Mouse (Mus musculus) ovary, postnatal 14 days (tissue): Measurements from ENCODE around the gene Efemp1.
A peak's percentile ranks its signal among the peaks of the same experiment; 100 is the strongest.

ENCODE experiments used
- DNase-seq: peaks from one replicate; pipeline ENCODE4 v3.0.0; 2022; ENCODE audit warnings: low spot score

Gene Efemp1

GRCm38 (mm10) chr11:28853102-28853800 lies at the start of gene Efemp1:
Gene Efemp1, plus strand, starts transcription at chr11:28853204.
- DNase-seq: peak; percentile 34

GRCm38 (mm10) chr11:28808685-28809084 lies 44.3 kb upstream of the Efemp1 start:
- DNase-seq: peak; percentile 27

- DNase-seq: no peak
Observed at GRCm38 (mm10) chr11:28811874-28812273, 41.1 kb upstream of the Efemp1 start.

DNA sequence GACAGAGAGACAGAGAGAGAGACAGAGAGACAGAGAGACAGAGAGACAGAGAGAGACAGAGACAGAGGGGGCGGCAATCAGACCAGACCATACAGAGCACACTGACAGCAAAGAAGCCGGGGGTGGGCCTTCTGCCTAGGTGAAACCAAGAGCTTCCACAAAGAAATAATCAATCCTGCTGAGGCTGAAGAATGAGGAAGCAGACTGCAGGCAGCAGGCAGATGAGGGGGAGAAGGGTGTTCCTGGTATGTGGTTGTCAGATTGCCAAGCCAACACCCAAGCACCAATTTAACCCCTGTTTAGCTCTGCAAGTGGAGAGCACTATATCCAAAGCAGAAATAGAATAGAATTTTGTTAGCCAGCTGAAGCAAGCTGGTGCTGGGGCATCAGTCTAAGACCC lies 40.4 kb upstream of the Efemp1 start:
- DNase-seq: peak; percentile 9

- no peak for DNase-seq
Observed at GRCm38 (mm10) chr11:28817405-28817804, 35.6 kb upstream of the Efemp1 start.

- DNase-seq: no peak
Observed at GRCm38 (mm10) chr11:28826950-28827349, 26.1 kb upstream of the Efemp1 start.

DNA sequence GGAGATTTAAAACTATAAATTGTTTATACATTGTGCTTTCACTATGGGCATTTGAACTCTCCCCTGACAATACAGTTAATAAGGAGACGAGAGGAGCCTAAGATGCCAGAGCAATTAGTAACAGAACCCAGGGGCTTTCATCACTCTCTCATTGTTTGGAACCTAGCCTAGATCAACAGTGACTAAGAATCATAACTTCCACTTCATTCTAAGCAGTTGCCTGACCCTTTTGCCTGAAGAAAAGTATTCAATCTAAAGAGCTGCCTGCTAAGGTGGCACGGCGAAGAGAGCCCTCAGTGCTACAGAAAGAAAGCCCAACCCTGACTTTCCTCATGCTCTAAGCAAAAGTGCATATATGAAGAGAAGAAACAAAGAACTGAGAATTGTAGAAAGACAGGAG lies 19.2 kb upstream of the Efemp1 start:
- DNase-seq: no peak

GRCm38 (mm10) chr11:28835141-28835540 lies 17.9 kb upstream of the Efemp1 start:
- DNase-seq: no peak

DNA sequence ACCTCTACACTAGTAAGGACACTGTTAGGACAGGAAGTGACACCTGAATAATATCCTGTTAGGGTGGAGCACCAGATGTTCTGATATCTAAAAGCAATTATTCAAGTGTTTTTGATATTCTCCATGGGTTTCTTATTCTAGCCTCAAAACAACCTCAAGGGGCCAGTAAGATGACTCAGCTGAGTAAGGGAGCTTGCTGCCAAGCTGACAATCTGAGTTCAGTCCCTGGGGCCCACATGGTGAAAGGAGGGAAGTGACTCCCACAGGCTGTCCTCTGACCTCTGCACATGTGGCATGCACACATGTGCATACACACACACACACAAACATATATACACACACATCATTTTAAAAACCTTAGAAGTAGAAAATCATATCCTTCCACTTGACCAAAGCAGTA lies 3.2 kb upstream of the Efemp1 start:
- no peak for DNase-seq

DNA sequence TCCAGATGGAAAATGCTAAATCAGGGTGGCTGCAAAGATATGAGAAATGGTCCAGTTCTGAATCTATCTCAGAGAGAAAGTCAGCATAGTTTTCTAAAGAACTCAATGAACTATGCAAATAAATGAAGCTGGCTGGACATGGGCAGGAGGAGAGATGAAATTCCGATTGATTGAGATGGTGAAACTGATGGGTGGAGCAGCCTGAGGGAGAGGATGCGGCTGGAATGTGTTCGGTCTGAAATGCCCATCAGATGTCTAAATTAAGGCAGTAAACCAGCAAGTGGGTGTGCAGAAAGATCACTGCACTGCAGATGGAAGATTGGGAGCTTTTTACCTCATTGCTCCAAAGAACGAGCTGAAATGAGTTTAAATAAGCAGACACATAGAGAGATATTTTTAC lies 1.4 kb upstream of the Efemp1 start:
- DNase-seq: no peak

GRCm38 (mm10) chr11:28852361-28852919 lies 564 bp upstream of the Efemp1 start:
- DNase-seq: no peak

DNA sequence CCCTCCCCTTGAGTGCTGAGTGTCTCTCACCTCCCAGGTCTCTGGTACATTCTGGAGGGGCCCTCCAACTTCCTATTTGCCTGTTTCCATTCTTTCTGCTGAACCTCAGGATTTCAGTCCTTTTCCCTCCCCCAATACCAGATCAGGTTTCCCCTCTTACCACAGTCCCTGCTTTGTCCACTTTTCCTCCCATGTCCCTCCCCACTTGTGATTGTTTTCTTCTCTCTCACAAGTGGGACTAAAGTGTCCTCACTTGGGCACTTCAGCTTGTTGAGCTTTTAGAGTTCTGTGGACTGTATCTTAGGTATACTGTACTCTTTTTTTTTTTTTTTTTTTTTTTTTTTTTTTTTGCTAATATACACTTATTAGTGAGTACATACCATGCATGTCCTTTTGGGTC lies 6.1 kb downstream of the Efemp1 start:
- DNase-seq: no peak

DNA sequence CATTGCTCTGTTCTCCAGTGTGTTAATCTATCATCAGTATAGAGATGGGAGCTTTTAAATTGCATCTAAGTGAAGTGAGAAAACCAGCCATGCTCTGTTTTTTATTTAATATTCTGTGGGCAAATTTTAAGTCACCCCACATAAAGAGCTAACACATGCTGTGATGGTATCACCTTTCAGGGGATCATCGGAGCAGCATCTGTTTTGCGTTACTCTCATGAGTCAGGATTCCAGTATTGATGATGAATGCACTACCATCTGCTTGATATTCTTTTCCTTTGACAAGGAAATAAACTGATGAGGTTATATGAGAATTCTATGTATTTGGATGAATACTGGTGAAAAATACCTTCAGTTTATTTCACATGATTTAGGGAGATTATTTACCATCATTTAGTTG lies 16.1 kb downstream of the Efemp1 start:
- DNase-seq: no peak

DNA sequence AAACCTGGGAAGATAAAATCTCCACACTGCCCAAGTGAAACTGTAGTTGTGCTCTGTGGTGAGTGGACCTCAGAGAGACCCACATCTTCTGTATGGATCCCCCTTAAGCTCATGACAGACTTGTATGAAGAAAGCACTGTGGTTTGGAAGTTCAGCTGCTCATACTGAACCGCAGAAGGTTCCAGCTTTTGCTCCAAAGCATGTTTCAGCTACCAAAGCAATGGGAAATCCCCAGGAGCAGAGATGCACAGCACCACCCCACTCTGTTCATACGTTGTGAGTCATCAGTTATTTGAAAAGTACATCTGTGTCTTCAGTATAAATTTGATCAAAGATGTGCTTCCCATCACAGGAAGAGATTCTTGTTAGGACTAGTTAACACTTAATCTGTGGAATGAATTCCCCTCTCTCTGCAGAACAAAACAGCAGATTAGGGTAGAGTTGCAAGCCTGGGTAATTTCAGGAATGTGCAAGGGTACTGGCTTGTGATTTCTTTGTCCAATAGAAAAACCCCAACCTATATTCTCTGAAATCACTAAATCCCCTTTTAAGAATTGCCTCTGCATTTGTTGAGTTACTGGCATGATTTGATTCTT lies 28.5 kb downstream of the Efemp1 start:
- no peak for DNase-seq

GRCm38 (mm10) chr11:28883106-28883505 lies 30.1 kb downstream of the Efemp1 start:
- no peak for DNase-seq

- DNase-seq: no peak
Observed at GRCm38 (mm10) chr11:28889538-28889937, 36.5 kb downstream of the Efemp1 start.

DNA sequence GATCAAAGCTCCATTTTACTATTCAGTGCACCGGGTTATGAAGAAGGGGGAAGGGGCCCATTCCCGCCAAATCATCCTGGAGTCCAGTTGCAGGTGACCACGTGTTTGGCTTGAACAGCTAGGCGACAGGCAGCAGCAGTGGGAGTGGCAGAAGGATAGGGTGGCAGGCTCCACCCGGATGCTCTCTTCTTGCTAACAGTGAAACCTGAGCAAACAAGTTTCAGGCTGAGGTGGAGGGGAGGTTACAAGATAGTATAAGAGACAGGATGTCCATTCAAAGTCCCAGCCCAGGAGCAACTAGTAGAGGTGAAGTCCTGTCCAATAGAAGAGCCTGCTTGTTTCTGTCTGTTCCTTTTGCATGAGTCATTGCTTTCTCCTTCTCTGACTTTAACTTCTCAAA lies 38.5 kb downstream of the Efemp1 start:
- no peak for DNase-seq

GRCm38 (mm10) chr11:28899420-28899819 lies 46.4 kb downstream of the Efemp1 start:
- no peak for DNase-seq

GRCm38 (mm10) chr11:28904596-28904995 lies 51.6 kb downstream of the Efemp1 start:
- no peak for DNase-seq

- no peak for DNase-seq
Observed at GRCm38 (mm10) chr11:28906288-28906687, 53.3 kb downstream of the Efemp1 start.

DNA sequence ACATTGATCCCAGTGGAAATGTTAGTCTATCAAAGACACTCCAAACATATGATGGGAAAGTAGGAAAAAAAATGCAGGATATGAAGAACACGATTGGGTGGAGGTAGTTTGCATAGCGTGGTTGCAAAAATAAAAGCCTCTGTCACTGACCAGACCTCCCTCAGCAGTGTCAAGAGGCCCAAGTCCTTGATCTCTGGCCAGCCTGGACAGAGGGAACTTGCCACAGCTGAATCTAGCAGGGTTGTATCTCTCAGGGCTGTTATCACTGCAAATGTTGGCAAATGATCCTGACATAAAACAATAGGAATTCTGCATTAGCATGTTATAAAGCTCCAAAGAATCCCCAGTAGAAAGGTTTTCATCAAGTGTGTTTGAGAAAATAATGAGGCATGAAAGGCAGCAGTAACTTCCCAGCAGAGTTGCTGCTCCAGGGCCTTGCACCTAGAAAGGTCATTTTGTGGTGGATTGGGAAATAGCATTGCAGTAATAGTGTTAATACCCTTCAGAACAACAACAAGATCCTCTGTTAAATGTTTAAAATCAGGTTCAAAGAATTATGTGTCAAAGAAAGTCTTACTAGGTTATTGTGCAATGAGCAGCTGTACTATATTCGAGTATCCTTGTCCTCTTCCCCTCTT lies 56.0 kb downstream of the Efemp1 start:
- DNase-seq: no peak

- DNase-seq: no peak
Observed at GRCm38 (mm10) chr11:28912469-28913138, 59.6 kb downstream of the Efemp1 start.

DNA sequence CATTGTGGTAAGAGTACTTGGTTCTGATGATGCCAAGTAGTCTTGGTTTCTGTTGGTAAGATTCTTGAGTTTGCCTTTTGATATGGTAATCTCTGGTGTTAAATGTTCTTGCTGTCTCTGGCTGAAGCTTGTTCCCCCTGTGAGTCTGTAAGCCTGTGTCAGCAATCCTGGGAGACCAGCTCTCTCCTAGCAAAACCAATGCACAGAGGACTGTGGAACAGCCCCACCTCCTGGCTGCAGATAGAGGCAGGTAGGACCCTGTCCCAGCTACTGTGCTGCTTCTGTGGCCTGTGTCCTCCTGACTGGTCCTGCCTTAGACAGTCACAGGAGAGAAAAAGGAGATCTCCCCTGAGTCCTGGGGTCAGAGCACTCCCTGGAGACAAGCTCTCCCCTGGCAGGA lies 81.4 kb downstream of the Efemp1 start:
- DNase-seq: no peak
